Mouse (Mus musculus) brown adipose tissue, adult 24 weeks (tissue): Measurements from ENCODE around the gene Cth. TPM values are rescaled to one million over a fixed set of nuclear protein-coding genes. Genes with fewer than 3 reads are reported as not detected.

ENCODE experiments used
- H3K27ac ChIP-seq: fragments of 200-500 bp; replicated peaks from 2 replicates; pipeline ENCODE4 v1.5.1; 2012; ENCODE audit warnings: low read depth, mild to moderate bottlenecking, low read length
- H3K4me1 ChIP-seq: fragments of 200-500 bp; 2 replicates; pipeline ENCODE4 v1.6.1; 2012; ENCODE audit warnings: low read length, mixed read lengths; ENCODE audit not compliant: control insufficient read depth, insufficient read depth, insufficient read length
- H3K4me3 ChIP-seq: fragments of 200-500 bp; 2 replicates; pipeline ENCODE4 v1.5.1; 2012; ENCODE audit warnings: low read depth, mild to moderate bottlenecking, low read length, moderate library complexity; ENCODE audit not compliant: insufficient read depth
- polyA plus RNA-seq: library from polyadenylated mRNA; stranded (reverse); fragments of >200 nt; gene quantifications from 2 replicates; pipeline ENCODE4 v1.2.4, GENCODE M21; 2012; ENCODE audit not compliant: missing spikeins, insufficient read depth, insufficient read length

Cth gene
- polyA plus RNA-seq, 1 experiment: 1.5 TPM

DNA sequence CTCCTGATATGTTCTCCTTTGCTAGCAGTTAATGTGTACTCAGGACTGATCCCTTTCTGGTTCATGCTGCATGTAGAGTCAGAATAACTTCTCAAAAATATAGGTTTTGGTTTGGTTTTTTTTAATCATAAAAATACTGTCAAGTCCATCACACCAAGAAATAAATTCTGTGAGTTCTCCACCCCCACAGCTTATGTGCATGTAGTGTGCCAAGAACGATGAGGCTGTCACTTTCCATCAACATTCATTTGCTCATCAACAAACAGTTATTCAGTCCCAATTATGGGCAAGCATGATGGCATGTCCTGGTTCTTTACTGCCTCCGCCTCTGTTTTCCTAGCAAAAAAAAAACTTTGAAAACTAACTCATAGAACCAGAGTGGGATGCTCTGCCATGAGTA, 3.9 kb upstream of the Cth start:
- H3K27ac ChIP-seq: no peak overlapping the region
- no peaks in the 10 kb centered on the region for H3K4me1 ChIP-seq
- no peak overlapping the region for H3K4me3 ChIP-seq

DNA sequence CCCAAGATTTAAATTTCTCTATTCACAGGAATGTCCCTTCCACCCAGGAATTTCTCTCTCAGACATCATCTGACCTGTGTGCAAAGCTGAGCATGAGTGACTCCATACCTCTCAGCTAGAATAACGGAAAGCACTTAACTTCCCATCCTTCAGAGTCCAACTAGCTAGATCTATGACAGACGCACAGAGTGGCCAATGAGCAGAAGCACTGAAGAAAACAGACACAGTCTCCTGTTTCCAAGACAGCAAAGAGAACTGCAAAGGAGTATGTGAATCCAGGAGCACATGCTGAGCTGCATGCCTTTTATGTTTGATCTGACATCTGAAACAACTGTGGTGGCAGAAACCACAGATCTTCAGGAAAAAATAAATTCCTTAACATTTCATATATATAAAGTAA, 1.9 kb upstream of the Cth start:
- no peaks in the 10 kb centered on the region for H3K4me1 ChIP-seq
- no peak overlapping the region for H3K27ac ChIP-seq
- no peak overlapping the region for H3K4me3 ChIP-seq

DNA sequence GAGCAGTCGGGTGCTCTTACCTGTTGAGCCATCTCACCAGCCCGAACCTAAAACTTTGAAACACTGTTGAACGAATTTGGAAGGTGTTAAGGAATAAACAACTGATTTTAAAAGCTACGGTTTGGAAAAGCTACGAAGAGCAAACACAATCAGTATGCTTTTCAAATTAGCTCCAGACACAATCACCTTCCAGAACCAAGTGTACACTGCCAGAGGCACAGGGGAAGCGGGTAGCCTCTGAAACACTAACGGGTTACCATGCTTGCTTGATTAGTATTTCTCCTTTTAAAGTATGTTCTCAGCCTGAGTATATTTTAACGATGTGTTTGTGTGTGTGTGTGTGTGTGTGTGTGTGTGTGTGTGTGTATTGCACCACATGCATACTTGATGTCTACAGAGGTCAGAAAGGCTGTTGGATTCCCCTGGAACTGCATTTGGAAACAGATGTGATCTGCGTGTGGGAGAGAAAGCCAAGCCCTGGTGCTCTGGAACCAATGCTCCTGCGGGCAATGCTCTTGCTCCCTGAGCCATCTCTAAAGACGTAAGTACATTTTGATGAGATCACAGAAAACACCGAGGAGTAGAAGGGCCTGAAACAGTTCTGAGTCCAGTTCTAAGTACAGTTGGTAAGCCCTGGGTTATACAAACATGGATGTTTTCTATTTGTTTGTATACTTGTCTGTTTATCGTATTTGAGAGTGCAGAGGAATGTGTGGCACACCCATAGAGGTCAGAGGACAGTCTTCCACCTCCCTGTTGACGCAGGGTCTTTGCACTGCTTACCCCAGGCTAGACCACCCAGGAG, 1.0 kb upstream of the Cth start:
- Histone ChIP-seq H3K4me1 (no peaks in the 10 kb centered on the region), H3K27ac (no peak overlapping the region), H3K4me3 (no peak overlapping the region)

DNA sequence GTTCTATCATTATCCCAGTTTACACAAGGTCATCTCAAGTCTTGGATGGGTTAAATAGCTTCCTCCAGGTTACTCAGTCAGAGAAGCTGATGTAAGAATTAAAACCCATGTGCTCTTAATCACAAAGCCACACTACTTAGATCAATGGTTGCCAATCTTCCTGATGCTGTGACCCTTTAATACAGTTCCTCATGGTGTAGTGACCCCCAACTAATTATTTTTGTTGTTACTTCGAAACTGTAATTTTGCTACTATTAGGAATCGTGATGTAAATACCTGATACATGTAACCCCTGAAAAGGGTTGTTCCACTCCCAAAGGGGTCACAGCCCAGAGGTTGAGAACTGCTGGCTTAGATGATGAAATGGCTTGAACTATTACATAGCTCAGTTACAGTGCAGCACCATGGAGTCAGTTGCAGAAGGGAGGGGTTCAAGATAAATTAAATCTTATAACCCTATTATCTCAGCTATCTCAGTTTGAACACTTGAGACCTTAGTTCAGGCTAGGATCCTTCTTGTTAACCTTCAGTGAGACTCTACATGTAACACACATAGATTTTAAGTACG, 1.5 kb downstream of the Cth start:
- no peak overlapping the region for H3K27ac ChIP-seq
- no peak overlapping the region for H3K4me3 ChIP-seq

DNA sequence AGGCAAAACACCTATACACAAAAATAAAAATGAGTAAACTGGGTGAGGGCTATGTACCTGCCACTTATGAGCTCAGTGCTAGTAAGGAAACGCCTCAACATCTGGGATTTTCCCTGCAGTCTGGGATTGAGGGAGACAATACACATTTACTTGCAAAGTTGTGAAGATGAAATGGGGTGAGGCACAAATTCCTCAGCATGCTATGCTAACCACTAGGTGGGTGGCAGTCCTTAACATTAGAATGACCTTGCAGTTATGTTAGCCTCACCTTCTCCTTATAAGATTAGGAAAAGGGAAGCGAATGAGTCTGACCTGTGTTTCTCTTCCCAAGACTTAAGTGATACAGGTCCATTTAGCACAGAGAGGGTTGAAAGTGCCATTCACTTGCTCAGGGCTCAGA, 3.5 kb downstream of the Cth start:
- no peak overlapping the region for H3K27ac ChIP-seq
- no peak overlapping the region for H3K4me3 ChIP-seq
- H3K4me1 ChIP-seq: no peaks in the 10 kb centered on the region

More for the DNA sequence above, 1.5 kb downstream of the Cth start:
- H3K4me1 ChIP-seq: no peaks in the 10 kb centered on the region

DNA sequence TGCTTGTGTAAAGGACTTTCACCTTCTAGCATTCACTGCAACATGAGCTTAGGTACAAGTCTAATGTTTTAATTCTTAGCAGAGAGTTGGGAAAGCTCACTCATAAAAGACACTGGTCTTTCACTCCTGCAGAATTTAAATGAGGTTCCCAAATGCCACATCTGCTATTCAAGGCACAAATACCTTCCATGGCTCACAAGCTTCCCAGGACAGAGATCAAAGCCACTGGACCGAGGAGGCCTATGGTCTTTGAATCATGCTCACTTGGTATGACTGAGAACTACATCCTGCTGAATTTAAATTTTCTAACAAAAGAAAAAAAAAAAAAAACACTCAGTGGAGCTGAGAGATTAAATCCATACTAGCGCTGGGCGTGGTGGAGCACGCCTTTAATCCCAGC, 8.5 kb downstream of the Cth start:
- Histone ChIP-seq H3K27ac (no peak overlapping the region), H3K4me3 (no peak overlapping the region), H3K4me1 (no peaks in the 10 kb centered on the region)

DNA sequence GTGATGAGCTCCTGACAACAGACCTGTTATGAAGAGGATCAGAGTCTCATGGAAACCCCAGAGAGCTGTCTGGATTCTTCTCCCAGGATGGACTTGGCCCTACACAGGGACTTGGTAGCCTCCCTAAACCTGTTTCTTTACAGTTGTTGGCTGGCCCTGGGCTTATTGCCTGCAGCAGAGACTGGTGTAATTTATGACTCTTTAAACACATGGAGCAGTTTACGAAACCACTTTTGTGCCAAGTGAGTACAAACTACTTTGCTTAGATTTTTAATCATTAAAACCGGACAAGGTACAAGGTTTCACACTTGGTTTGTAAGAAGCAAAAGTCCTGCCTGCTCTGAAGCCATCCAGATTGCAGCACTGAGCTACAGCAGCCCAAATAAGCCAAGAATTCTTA, 12.7 kb downstream of the Cth start:
- H3K4me1 ChIP-seq: no peaks in the 10 kb centered on the region
- H3K27ac ChIP-seq: no peak overlapping the region
- no peak overlapping the region for H3K4me3 ChIP-seq

DNA sequence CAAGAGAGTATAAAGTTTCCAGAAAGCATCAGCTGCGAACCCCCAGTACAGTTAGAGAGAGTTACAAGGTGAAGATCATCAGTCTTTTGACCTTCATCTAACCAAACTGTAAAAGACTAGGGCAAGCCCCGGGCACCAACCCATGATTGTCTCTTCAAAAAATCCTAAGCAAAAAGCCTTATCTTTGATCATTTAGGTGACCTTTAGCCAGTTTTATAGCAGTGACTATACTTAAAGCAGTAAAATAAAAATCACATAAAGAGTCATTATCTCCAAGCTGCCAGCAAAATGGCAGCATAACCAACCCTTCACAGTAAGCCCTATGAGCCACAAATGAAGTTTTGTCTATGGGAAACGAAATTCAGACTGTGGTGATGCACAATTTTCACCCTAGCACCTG, 14.6 kb downstream of the Cth start:
- Histone ChIP-seq H3K27ac (no peak overlapping the region), H3K4me3 (no peak overlapping the region)

DNA sequence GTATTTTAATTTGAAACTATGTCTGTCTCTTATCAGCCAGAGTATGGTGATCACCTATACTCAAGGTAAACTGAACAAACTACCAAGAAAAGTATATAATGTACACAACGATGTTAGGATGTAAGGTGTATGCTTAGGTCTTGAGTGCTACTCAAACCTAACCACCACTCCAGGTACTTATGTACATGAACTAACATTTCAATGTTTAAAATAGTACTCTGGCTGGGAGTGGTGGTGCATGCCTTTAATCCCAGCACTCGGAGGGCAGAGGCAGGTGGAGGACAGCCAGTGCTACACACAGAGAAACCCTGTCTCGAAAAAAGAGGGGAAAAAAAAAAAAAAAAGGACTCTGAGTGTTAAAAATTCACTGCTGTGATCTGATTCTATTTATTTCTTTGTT, 16.7 kb downstream of the Cth start:
- Histone ChIP-seq H3K4me3 (no peak overlapping the region), H3K4me1 (no peaks in the 10 kb centered on the region), H3K27ac (no peak overlapping the region)

More for the DNA sequence above, 14.6 kb downstream of the Cth start:
- H3K4me1 ChIP-seq: no peaks in the 10 kb centered on the region

DNA sequence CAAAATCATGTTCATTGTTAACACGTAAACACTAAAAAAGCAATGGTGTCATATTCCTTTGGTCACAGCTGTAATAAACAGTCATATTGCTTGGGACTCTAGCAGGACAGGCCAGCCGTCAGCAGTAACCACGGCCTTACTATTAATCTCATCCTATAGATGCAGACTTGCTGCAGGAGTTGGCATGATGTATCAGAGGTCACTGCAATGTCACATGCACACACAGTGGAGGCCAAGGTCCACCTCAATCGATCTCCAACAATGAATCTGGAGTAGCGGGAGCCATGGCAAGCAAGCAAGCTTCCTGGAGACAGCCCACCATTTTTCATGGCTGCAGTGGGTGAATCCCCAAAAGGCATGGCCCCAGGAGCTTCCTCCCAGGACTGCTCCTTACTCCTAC, 23.2 kb downstream of the Cth start:
- Histone ChIP-seq H3K4me1 (no peaks in the 10 kb centered on the region), H3K4me3 (no peak overlapping the region), H3K27ac (no peak overlapping the region)

DNA sequence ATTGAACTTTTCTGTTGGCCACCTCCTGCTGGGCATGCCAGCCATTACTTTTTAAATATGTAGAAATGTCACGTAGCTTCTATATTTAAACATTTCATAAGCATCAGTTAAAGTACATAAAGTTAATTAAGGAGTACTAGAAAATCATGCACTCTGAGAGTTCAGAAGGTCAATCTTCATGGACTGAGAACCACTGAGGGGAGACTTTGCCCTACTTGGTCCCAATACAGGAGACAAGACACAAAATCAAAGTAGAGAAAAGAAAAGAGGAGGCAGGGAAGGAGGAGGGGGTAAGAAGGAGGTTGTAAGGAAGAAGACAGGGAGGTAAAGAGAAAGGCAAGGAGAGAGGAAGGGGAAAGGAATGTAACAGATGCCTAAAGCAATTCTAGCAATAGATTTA, 24.9 kb downstream of the Cth start:
- Histone ChIP-seq H3K27ac (no peak overlapping the region), H3K4me1 (no peaks in the 10 kb centered on the region), H3K4me3 (no peak overlapping the region)

DNA sequence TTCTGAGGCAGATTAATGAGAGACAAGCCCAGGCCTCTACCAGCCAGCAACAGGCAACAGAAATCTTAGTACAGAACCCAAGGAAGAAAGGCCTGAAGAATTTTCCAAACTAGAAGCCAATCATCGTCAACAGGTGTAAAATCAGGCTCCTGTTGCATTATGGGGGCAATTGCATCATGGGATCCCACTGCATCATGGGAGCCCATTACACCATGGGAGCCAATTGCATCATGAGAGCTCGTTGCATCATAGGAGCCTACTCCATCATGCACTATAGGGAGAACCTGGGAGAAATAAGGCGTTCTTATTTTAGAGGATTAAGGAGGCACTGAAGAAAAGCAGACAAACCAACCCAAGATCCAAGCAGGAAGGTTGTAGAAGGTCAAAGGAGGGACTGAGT, 27.2 kb downstream of the Cth start:
- no peaks in the 10 kb centered on the region for H3K4me1 ChIP-seq
- no peak overlapping the region for H3K27ac ChIP-seq
- no peak overlapping the region for H3K4me3 ChIP-seq

DNA sequence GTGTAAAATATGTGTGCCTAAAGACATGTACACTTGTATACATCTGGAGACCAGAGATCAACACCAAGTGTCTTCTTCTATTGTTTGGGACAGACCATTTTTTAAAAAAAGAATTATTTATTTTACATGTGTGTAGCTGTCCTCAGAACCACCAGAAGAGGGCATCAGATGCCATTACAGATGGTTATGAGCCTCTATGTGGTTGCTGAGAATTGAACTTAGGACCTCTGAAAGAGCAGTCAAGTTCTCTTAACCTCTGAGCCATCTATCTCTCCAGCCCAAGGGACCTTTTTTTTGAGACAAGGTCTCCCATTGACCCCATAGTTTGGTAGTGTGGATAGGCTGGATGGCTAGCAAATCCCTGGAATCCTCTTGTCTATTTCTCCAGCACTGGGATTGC, 33.1 kb downstream of the Cth start:
- H3K4me3 ChIP-seq: no peak overlapping the region
- H3K4me1 ChIP-seq: no peaks in the 10 kb centered on the region
- no peak overlapping the region for H3K27ac ChIP-seq

DNA sequence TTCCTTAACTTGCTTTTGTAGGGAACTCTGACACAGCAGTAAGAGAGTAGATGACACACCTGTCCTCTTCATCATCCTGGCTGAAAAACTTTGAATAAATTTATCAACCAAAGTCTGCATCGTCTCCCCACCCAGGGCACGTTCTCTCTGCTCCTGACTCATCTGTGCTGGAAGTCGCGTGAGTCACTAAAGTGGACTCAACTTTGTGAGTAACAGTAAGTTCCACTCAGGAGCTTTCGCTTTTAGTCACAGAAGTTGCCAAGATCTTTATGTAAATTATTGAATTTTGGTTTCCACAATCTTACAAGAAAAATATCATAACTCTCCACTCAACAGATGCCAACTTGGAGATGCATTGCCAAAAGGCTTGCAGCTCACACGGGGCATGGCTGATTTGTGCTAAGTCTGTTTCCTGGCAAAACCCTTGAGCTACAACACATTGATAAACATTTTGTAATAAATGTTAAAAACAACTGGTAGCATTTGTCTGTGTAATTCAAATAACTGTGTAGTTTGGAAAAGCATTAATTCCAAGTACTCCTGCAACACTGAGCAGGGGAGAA, 40.7 kb downstream of the Cth start:
- Histone ChIP-seq H3K4me1 (no peaks in the 10 kb centered on the region), H3K27ac (no peak overlapping the region), H3K4me3 (no peak overlapping the region)

DNA sequence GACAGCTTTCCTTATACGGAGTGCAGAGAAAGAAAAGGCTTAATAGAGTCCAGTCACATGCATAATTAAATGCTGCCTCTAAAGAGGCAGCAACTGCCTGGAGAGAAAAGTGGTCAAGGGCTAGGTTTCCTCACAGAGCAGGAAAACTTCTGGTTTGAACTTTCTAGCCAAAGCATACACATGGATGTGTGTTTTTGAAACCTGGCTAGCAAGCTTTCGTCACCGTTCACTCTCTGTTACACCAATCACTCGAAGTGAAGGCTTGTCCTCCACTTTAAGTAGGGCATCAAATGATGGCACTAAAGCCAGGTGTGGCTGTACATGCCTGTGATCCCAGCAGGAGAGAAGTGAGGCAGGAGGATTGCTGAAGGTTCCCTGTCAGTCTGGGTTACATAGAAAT, 41.8 kb downstream of the Cth start:
- H3K4me3 ChIP-seq: no peak overlapping the region
- no peak overlapping the region for H3K27ac ChIP-seq

DNA sequence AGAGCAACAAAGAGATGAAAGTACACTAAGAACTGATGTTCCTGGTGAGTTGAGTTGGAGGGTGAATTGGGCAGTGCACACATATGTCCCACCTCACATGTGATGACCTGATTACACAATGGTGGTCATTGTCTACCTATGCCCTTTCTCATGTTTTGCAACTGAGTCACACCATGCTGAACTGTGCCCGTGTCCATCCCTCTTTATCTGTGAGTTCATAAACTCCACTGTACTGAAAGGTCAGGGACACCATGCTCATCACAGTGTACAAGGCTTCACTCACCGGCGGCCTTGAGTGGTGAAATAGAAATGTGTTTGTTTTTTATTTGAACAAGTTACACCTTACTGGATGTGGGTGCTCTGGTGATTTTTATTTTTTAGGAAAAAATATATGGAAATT, 42.9 kb downstream of the Cth start:
- Histone ChIP-seq H3K27ac (no peak overlapping the region), H3K4me3 (no peak overlapping the region), H3K4me1 (no peaks in the 10 kb centered on the region)

More for the DNA sequence above, 41.8 kb downstream of the Cth start:
- H3K4me1 ChIP-seq: no peaks in the 10 kb centered on the region
